Mouse (Mus musculus): ENCODE measurements around the gene Degs2. TPM values are rescaled to one million over a fixed set of nuclear protein-coding genes. Genes with fewer than 3 reads are reported as not detected.

The Degs2 gene
- polyA plus RNA-seq, 1 experiment from 2014 or later, result 2.7 TPM

DNA sequence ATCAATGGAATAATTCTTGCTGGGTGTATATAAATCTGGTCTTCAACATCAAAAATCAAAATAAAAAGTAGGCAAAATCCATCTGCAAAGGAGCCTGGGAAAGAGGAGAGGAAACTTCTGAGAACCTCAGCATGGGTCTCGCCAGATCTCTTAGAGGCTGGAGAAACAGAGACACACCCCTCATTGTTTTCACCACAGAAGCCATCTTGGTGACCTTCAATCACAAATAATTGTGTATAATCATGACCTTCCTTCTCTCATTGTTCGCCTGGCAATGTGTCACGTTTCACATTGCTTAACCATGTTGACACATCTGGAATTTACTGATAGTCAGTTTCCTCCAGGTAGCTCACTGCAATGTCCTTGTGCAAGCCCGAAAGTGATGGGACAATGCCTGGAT, 10.4 kb upstream of the Degs2 start:
- Histone ChIP-seq H3K27ac (ENCODE audit: low read depth) (no peak overlapping the region), H3K9ac (no peak overlapping the region), H3K4me3 (ENCODE audit: low read depth, low read length) (no peak overlapping the region), H3K27me3 (ENCODE audit: insufficient read depth, low read length) (no peaks in the 10 kb centered on the region), H3K36me3 (ENCODE audit: insufficient read depth) (no peaks in the 10 kb centered on the region), H3K4me2 (no peak overlapping the region), H3K9me3 (ENCODE audit: low read depth, low read length) (no peaks in the 10 kb centered on the region), H3K4me1 (ENCODE audit: insufficient read depth) (no peaks in the 10 kb centered on the region)
- ATAC-seq (ENCODE audit: insufficient read depth) (no peak), DNase-seq (no peak)
- no peak for TF ChIP-seq CTCF (IDR thresholded peaks at IDR 0.05; ENCODE audit: low read depth)
- WGBS, result 73% methylated on average over 4 of the region's 4 CpGs

- Histone ChIP-seq H3K9me3 (ENCODE audit: low read depth, low read length) (no peaks in the 10 kb centered on the region), H3K27me3 (ENCODE audit: insufficient read depth, low read length) (no peaks in the 10 kb centered on the region), H3K27ac (ENCODE audit: low read depth) (peak overlapping the region; percentile 13), H3K9ac (no peak overlapping the region), H3K36me3 (ENCODE audit: insufficient read depth) (no peaks in the 10 kb centered on the region), H3K4me2 (no peak overlapping the region), H3K4me1 (ENCODE audit: insufficient read depth) (no peaks in the 10 kb centered on the region), H3K4me3 (ENCODE audit: low read depth, low read length) (no peak overlapping the region)
- DNase-seq (peak; percentile 80), ATAC-seq (ENCODE audit: insufficient read depth) (peak; percentile 73)
- 53% methylated on average over 9 of the region's 9 CpGs for WGBS
- no peak for TF ChIP-seq CTCF (IDR thresholded peaks at IDR 0.05; ENCODE audit: low read depth)
Measured at GRCm38 (mm10) chr12:108710861-108711615, 8.9 kb upstream of the Degs2 start.

GRCm38 (mm10) chr12:108709964-108710765, 8.1 kb upstream of the Degs2 start:
- Histone ChIP-seq H3K36me3 (ENCODE audit: insufficient read depth) (no peaks in the 10 kb centered on the region), H3K4me1 (ENCODE audit: insufficient read depth) (no peaks in the 10 kb centered on the region), H3K27ac (ENCODE audit: low read depth) (peak overlapping the region; percentile 13; the same call in 1 of the 2 replicates), H3K4me3 (ENCODE audit: low read depth, low read length) (no peak overlapping the region), H3K4me2 (no peak overlapping the region), H3K27me3 (ENCODE audit: insufficient read depth, low read length) (no peaks in the 10 kb centered on the region), H3K9ac (no peak overlapping the region), H3K9me3 (ENCODE audit: low read depth, low read length) (no peaks in the 10 kb centered on the region)
- no peak for DNase-seq
- ATAC-seq (ENCODE audit: insufficient read depth), result no peak
- TF ChIP-seq CTCF (IDR thresholded peaks at IDR 0.05; ENCODE audit: low read depth), result no peak
- WGBS, result 68% methylated on average over 6 of the region's 6 CpGs

DNA sequence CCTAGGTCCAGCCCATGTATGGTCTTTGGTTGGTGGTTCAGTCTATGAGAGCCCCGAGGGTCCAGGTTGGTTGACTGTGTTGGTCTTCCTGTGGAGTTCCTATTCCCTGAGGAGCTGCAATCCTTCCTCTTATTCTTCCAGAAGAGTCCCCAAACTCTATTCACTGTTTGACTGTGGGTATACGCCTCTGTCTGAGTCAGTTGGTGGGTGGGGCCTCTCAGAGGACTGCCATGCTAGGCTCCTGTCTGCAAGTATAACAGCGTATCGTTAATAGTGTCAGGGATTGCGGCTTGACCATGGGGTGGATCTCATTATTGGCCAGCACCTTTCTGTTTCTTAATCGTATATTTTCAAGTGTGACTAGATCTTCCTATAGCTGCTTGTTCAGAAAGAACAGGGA, 7.3 kb upstream of the Degs2 start:
- no peak for TF ChIP-seq CTCF (IDR thresholded peaks at IDR 0.05; ENCODE audit: low read depth)
- no peak overlapping the region for H3K9ac ChIP-seq
- no peaks in the 10 kb centered on the region for H3K36me3 ChIP-seq (ENCODE audit: insufficient read depth)
- no peak overlapping the region for H3K27ac ChIP-seq (ENCODE audit: low read depth)
- 81% methylated on average over 6 of the region's 6 CpGs for WGBS
- ATAC-seq (ENCODE audit: insufficient read depth) (no peak), DNase-seq (no peak)
- no peak overlapping the region for H3K4me2 ChIP-seq
- no peaks in the 10 kb centered on the region for H3K9me3 ChIP-seq (ENCODE audit: low read depth, low read length)
- no peaks in the 10 kb centered on the region for H3K4me1 ChIP-seq (ENCODE audit: insufficient read depth)
- no peak overlapping the region for H3K4me3 ChIP-seq (ENCODE audit: low read depth, low read length)
- H3K27me3 ChIP-seq (ENCODE audit: insufficient read depth, low read length), result no peaks in the 10 kb centered on the region

GRCm38 (mm10) chr12:108706129-108706528, 4.0 kb upstream of the Degs2 start:
- no peak overlapping the region for H3K27ac ChIP-seq (ENCODE audit: low read depth)
- H3K4me3 ChIP-seq (ENCODE audit: low read depth, low read length), result no peak overlapping the region
- H3K4me1 ChIP-seq (ENCODE audit: insufficient read depth), result no peaks in the 10 kb centered on the region
- peaks cover 18% of the 10 kb centered on the region for H3K27me3 ChIP-seq (ENCODE audit: insufficient read depth, low read length)
- H3K36me3 ChIP-seq (ENCODE audit: insufficient read depth), result no peaks in the 10 kb centered on the region
- WGBS, result 44% methylated on average over 7 of the region's 7 CpGs
- no peak overlapping the region for H3K4me2 ChIP-seq
- no peaks in the 10 kb centered on the region for H3K9me3 ChIP-seq (ENCODE audit: low read depth, low read length)
- ATAC-seq (ENCODE audit: insufficient read depth), result no peak
- peak; percentile 60 for DNase-seq
- peak; percentile 52 for TF ChIP-seq CTCF (IDR thresholded peaks at IDR 0.05; ENCODE audit: low read depth)
- no peak overlapping the region for H3K9ac ChIP-seq

DNA sequence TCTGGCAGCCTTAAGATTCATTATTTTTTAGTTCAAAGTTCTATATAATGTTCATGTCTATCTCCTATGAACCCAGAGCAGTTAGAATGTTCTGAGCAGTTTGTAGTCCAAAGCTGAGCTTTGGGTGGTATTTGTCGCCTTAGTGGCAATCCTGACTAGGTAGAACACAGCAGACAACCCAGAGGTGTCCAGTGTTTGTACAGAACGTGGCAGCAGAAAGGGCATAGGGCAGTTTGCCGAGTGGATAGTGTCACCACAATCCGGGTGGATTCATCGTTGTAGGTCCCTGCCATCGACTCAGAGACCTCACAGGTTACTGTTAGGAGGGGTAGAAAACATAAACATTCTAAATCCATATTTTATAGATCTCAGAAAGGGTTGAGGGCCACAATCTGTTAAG, 3.4 kb upstream of the Degs2 start:
- no peak for ATAC-seq (ENCODE audit: insufficient read depth)
- no peak for TF ChIP-seq CTCF (IDR thresholded peaks at IDR 0.05; ENCODE audit: low read depth)
- H3K9ac ChIP-seq, result no peak overlapping the region
- H3K27ac ChIP-seq (ENCODE audit: low read depth), result no peak overlapping the region
- no peak overlapping the region for H3K4me2 ChIP-seq
- no peaks in the 10 kb centered on the region for H3K36me3 ChIP-seq (ENCODE audit: insufficient read depth)
- no peak for DNase-seq
- H3K27me3 ChIP-seq (ENCODE audit: insufficient read depth, low read length), result peaks cover 24% of the 10 kb centered on the region
- no peaks in the 10 kb centered on the region for H3K9me3 ChIP-seq (ENCODE audit: low read depth, low read length)
- WGBS, result 78% methylated on average over 6 of the region's 6 CpGs
- H3K4me3 ChIP-seq (ENCODE audit: low read depth, low read length), result no peak overlapping the region
- no peaks in the 10 kb centered on the region for H3K4me1 ChIP-seq (ENCODE audit: insufficient read depth)

DNA sequence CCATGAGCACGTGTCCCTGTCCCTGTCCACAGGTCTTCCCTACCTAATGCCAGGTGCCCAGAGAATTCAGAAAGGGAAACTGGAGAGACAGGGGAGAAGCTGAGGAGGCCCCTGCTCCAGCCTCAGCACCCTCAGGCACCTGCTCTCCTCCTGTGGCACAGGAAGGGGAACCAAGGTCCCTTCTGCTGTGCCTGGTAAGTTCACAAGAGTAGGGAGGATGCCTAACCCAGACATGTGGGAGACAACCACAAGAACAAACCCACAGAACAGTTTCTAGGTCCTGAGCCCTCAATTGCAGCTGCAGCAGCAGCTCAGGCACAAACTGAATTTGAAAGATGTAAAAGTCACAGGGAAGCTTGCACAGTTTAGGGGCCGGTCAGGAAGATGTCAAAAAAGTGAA, 894 bp downstream of the Degs2 start:
- H3K27ac ChIP-seq (ENCODE audit: low read depth), result no peak overlapping the region
- H3K4me2 ChIP-seq, result no peak overlapping the region
- WGBS, result 54% methylated on average over 2 of the region's 2 CpGs
- H3K9me3 ChIP-seq (ENCODE audit: low read depth, low read length), result no peaks in the 10 kb centered on the region
- H3K36me3 ChIP-seq (ENCODE audit: insufficient read depth), result no peaks in the 10 kb centered on the region
- ATAC-seq (ENCODE audit: insufficient read depth), result no peak
- no peak overlapping the region for H3K4me3 ChIP-seq (ENCODE audit: low read depth, low read length)
- no peak for DNase-seq
- H3K9ac ChIP-seq, result no peak overlapping the region
- TF ChIP-seq CTCF (IDR thresholded peaks at IDR 0.05; ENCODE audit: low read depth), result no peak
- peaks cover 29% of the 10 kb centered on the region for H3K27me3 ChIP-seq (ENCODE audit: insufficient read depth, low read length)
- H3K4me1 ChIP-seq (ENCODE audit: insufficient read depth), result no peaks in the 10 kb centered on the region

All from lung, embryonic 14.5 days (tissue).